Mouse (Mus musculus) left cerebral cortex, postnatal 4 days (tissue): ENCODE measurements around the gene Pgap3. TPM values are rescaled to one million over a fixed set of nuclear protein-coding genes. Genes with fewer than 3 reads are reported as not detected.
A peak's percentile ranks its signal among the peaks of the same experiment; 100 is the strongest.

Experiments
- DNase-seq: peaks from one replicate; pipeline ENCODE4 v3.0.0-alpha.2; 2022
- intact Hi-C: fragments of 180-260 bp; cut with DNase I; formaldehyde crosslinking; loops from one replicate; pipeline ENCODE4 v1.15.1; 2025
- total RNA-seq, 2 experiments: library from RNA; stranded (reverse); gene quantifications; 2 replicates each; pipeline ENCODE4 v1.2.3; 2021

The Pgap3 gene
- total RNA-seq, 2 experiments from 2014 or later = 7.6 to 9.2 TPM

- DNase-seq = no peak
- intact Hi-C loops = no loop called here
Measured at GRCm38 (mm10) chr11:98357396-98358160, 42.7 kb downstream of the Pgap3 start.

- intact Hi-C loops = no loop called here
- no peak for DNase-seq
Measured at GRCm38 (mm10) chr11:98356625-98357394, 43.5 kb downstream of the Pgap3 start.

GRCm38 (mm10) chr11:98355732-98356299 lies 44.5 kb downstream of the Pgap3 start:
- DNase-seq = no peak
- intact Hi-C loops = no loop called here

GRCm38 (mm10) chr11:98354445-98354844 lies 45.8 kb downstream of the Pgap3 start:
- no peak for DNase-seq
- intact Hi-C loops = no loop called here

GRCm38 (mm10) chr11:98353651-98354211 lies 46.6 kb downstream of the Pgap3 start:
- intact Hi-C loops = no loop called here
- DNase-seq = no peak

GRCm38 (mm10) chr11:98352272-98352990 lies 47.9 kb downstream of the Pgap3 start:
- intact Hi-C loops = no loop called here
- no peak for DNase-seq

- intact Hi-C loops = no loop called here
- DNase-seq = no peak
Measured at GRCm38 (mm10) chr11:98349308-98349707, 51.0 kb downstream of the Pgap3 start.

- intact Hi-C loops = no loop called here
- DNase-seq = no peak
Measured at GRCm38 (mm10) chr11:98348083-98348961, 52.0 kb downstream of the Pgap3 start, which contains the start of gene Ppp1r1b. Gene Ppp1r1b, plus strand, starts transcription at chr11:98348404.

- intact Hi-C loops = no loop called here
- DNase-seq = no peak
Measured at GRCm38 (mm10) chr11:98347385-98348082, 52.8 kb downstream of the Pgap3 start.

- intact Hi-C loops = no loop called here
- no peak for DNase-seq
Measured at GRCm38 (mm10) chr11:98346168-98346567, 54.1 kb downstream of the Pgap3 start.

GRCm38 (mm10) chr11:98345253-98345652 lies 55.0 kb downstream of the Pgap3 start:
- peak; percentile 85 for DNase-seq
- intact Hi-C loops = loop anchor here (1.0 kb wide), 1 partner anchor 80 kb away; no protein-coding TSS in a partner anchor

GRCm38 (mm10) chr11:98342000-98342945 lies 58.0 kb downstream of the Pgap3 start:
- intact Hi-C loops = loop anchor here (2.0 kb wide), 1 partner anchor 83 kb away; no protein-coding TSS in a partner anchor
- DNase-seq = peak; percentile 92

GRCm38 (mm10) chr11:98341174-98341573 lies 59.1 kb downstream of the Pgap3 start:
- intact Hi-C loops = no loop called here
- no peak for DNase-seq

GRCm38 (mm10) chr11:98340597-98340996 lies 59.7 kb downstream of the Pgap3 start:
- no peak for DNase-seq
- intact Hi-C loops = no loop called here

- DNase-seq = peak; percentile 72
- intact Hi-C loops = no loop called here
Measured at GRCm38 (mm10) chr11:98339679-98340287, 60.5 kb downstream of the Pgap3 start.

- intact Hi-C loops = no loop called here
- no peak for DNase-seq
Measured at GRCm38 (mm10) chr11:98339071-98339501, 61.2 kb downstream of the Pgap3 start.
